Mouse (Mus musculus) C2C12 (cell line): ENCODE measurements around the gene Tnfrsf26.

ENCODE experiments used
- CEBPB ChIP-seq: IDR thresholded peaks from one replicate; pipeline ENCODE4 v1.6.1; 2011; ENCODE audit warnings: low read depth, mild to moderate bottlenecking, control low read depth, moderate library complexity
- CTCF ChIP-seq: IDR thresholded peaks from one replicate; pipeline ENCODE4 v1.5.1; 2011; ENCODE audit not compliant: control insufficient read depth, insufficient read depth, insufficient read length
- MAX ChIP-seq: IDR thresholded peaks from one replicate; pipeline ENCODE4 v1.6.1; 2011; ENCODE audit warnings: mild to moderate bottlenecking, control low read depth
- MYOD1 ChIP-seq: IDR thresholded peaks from one replicate; pipeline ENCODE4 v1.6.1; 2011; ENCODE audit warnings: low read depth; ENCODE audit not compliant: control insufficient read depth, insufficient read length
- MYOG ChIP-seq: IDR thresholded peaks from one replicate; pipeline ENCODE4 v1.6.1; 2011; ENCODE audit not compliant: control insufficient read depth, insufficient read length; ENCODE audit errors: extremely low read depth
- USF1 ChIP-seq: IDR thresholded peaks from one replicate; pipeline ENCODE4 v1.6.1; 2011; ENCODE audit warnings: low read depth, mild to moderate bottlenecking, control low read depth, moderate library complexity

GRCm38 (mm10) chr7:143583025-143583424 is 45.5 kb downstream of the Tnfrsf26 start:
- TF ChIP-seq CTCF (no peak), MYOD1 (no peak), MAX (no peak), USF1 (no peak), CEBPB (no peak), MYOG (no peak)
